Mouse (Mus musculus): ENCODE measurements around the gene Gm17617. TPM values are rescaled to one million over a fixed set of nuclear protein-coding genes. Genes with fewer than 3 reads are reported as not detected.

The Gm17617 gene
- polyA plus RNA-seq, 1 experiment from 2014 or later, result not detected

Other genes starting within 250 kb of the Gm17617 start
- gene Unc5a, start 184.1 kb downstream of the Gm17617 start, polyA plus RNA-seq (2015; fragmentation: Nextera tagmentation; extraction: Ambion mirVana), result 16.4 and 18.5 TPM in 2 replicates
- gene Hk3, start 112.2 kb downstream of the Gm17617 start, polyA plus RNA-seq (2015; fragmentation: Nextera tagmentation; extraction: Ambion mirVana), result 0.82 and 0.83 TPM in 2 replicates
- 25.7 and 26.2 TPM in 2 replicates for gene Uimc1, start 33.2 kb downstream of the Gm17617 start, polyA plus RNA-seq (2015; fragmentation: Nextera tagmentation; extraction: Ambion mirVana)
- 22.7 and 26.3 TPM in 2 replicates for gene Zfp346, start 28.2 kb downstream of the Gm17617 start, polyA plus RNA-seq (2015; fragmentation: Nextera tagmentation; extraction: Ambion mirVana)
- 0.67 and 1.4 TPM in 2 replicates for gene Fgfr4, start 19.1 kb upstream of the Gm17617 start, polyA plus RNA-seq (2015; fragmentation: Nextera tagmentation; extraction: Ambion mirVana)
- 52.4 and 53.1 TPM in 2 replicates for gene Nsd1, start 76.2 kb upstream of the Gm17617 start, polyA plus RNA-seq (2015; fragmentation: Nextera tagmentation; extraction: Ambion mirVana)
- gene Prelid1, start 187.0 kb upstream of the Gm17617 start, polyA plus RNA-seq (2015; fragmentation: Nextera tagmentation; extraction: Ambion mirVana), result 288 and 303 TPM in 2 replicates
- 104 and 109 TPM in 2 replicates for gene Rab24, start 188.4 kb upstream of the Gm17617 start, polyA plus RNA-seq (2015; fragmentation: Nextera tagmentation; extraction: Ambion mirVana)
- gene Mxd3, start 196.3 kb upstream of the Gm17617 start, polyA plus RNA-seq (2015; fragmentation: Nextera tagmentation; extraction: Ambion mirVana), result 22.1 and 23.9 TPM in 2 replicates
- gene Lman2, start 229.2 kb upstream of the Gm17617 start, polyA plus RNA-seq (2015; fragmentation: Nextera tagmentation; extraction: Ambion mirVana), result 56.3 and 59.7 TPM in 2 replicates
- gene Rgs14, start 236.2 kb upstream of the Gm17617 start, polyA plus RNA-seq (2015; fragmentation: Nextera tagmentation; extraction: Ambion mirVana), result 0.71 and 1.4 TPM in 2 replicates

Measured in forebrain, embryonic 16.5 days (tissue).